Mouse (Mus musculus): ENCODE measurements around the gene Pagr1b.

Gene Pagr1b

GRCm38 (mm10) chr7:127019306-127019960, 3.1 kb upstream of the Pagr1b start:
- DNase-seq (ENCODE audit: low spot score) = no peak

DNA sequence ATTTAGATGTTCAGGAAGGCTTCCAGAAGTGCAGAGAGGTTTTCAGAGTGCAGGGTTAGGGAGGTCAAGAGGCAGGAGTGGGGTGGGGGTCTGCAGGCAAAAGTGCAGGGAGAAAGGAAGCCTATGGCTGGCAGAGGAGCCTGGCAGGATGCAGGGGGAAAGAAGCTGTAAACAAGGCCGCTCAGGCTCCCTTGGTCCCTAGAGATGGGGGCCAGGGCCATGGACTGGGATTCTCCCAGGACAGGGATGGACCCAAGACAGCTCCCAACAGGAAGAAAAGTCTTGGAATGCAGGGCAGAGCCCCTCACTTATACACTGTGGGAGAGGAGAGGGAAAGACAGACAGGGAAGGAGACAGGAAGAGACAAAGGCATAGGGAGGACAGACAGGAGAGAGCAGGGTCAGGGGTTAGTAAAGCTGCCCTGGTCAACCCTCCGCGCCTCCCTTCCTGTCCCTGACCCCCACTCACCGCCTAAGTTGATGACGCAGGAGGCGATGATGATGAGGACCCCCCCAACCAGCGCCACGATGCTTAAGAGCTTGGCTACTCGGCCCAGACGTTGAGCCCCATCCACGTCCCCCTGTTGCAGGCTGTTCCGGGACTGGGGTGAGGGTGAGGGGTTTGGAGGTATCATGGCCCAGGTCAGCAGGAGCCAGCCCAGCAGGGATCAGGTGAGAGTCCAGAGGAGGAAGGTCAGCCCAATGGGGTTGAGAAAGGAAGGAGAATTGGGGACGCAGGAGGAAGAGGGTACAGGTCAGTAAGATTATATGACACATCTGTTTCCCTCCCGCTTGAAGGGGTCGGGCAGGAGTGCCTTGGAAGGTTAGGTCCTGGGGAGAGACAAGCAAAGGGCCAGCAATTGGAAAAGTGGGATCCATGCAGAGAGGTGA, 2.4 kb upstream of the Pagr1b start:
- DNase-seq (ENCODE audit: low spot score) = no peak

GRCm38 (mm10) chr7:127017950-127018345, 1.7 kb upstream of the Pagr1b start:
- no peak for DNase-seq (ENCODE audit: low spot score)

- peak; percentile 100 for DNase-seq (ENCODE audit: low spot score)
Measured at GRCm38 (mm10) chr7:127016971-127017949, 976 bp upstream of the Pagr1b start, which contains the start of gene Pagr1a. Gene Pagr1a, minus strand, starts transcription at chr7:127017352.

DNA sequence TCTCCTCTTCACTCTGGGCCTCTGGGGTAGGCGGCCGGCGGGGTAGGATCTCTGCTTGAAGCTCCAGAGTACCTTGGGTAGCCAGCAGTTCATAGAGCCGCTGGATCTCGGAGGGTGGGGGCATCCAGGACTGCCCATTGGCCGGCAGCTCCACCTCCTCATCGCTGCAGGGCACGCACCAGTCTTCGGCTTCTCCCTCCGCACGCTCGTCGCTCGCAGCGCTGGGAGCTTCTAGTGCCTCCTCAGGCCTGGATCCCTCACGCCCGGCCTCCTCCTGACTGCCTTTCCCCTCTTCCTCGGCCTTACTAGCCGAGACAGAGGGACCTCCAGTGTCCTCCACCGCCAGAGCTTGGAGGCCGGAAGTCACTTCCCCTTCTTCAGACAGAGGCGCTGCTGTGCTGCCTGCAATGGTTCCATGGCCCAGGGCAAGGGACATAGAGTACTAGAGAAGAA, 228 bp upstream of the Pagr1b start:
- peak; percentile 72 for DNase-seq (ENCODE audit: low spot score)

DNA sequence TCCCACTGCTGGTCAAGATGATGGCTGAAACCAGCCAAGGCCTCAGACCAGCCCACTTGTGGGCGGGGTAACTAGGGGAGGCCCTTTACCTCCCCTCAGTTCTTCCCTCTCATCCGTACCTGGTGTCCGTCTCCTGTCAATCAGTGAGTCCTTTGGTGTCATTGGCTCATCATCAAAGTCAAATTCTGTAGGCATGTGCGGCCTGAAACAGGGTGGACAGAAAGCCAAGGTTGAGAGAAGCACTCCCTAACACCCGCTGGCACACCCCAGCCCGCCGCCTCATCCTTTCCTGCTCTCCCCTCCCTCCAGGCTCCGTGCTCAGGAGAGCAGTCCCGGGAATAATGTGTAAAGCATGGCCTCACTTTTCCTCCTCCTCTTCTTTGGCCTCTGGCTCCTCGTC, 203 bp downstream of the Pagr1b start:
- peak; percentile 75 for DNase-seq (ENCODE audit: low spot score)

DNA sequence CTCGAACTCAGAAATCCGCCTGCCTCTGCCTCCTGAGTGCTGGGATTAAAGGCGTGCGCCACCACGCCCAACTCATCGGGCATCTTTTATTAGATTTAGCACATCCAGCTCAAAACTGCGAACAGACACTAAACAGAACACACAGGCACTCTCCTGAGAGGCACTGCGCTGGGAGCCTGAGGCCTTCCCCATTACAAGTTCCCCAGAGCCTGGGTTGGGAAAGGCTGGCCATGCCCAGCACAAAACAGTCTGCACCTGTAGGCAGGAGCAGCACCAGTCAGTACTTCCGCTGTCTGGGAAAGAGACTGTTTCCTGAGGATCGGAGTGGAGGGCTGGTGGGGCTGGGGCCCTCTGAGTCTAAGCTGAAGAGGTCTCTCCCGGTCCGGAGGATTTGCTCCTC, 1.3 kb downstream of the Pagr1b start:
- no peak for DNase-seq (ENCODE audit: low spot score)

DNA sequence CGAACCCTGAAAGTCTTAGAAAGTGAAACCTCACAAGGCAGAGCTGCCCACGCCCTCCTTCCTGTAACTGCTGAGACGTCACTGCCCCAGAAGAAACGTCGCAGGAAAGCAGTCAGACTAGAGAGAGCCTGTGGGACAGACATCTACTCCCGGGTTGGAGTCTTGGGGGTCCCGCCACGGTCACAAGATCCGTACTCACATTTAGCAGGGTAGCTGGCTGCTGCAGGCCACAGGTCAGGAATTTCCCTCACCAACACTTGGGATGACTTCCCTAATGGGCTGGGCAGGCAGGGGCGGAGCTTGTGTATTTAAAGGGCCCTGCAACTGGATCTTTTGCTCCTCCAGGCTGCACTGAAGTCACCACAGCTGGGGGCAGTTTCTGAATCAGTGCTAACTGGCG, 2.0 kb downstream of the Pagr1b start, which contains the start of gene Mvp:
Gene Mvp, minus strand, starts transcription at position 302 of the 400 bp plus-strand sequence.
- DNase-seq (ENCODE audit: low spot score) = peak; percentile 69

- no peak for DNase-seq (ENCODE audit: low spot score)
Measured at GRCm38 (mm10) chr7:127013385-127013784, 2.9 kb downstream of the Pagr1b start.

DNA sequence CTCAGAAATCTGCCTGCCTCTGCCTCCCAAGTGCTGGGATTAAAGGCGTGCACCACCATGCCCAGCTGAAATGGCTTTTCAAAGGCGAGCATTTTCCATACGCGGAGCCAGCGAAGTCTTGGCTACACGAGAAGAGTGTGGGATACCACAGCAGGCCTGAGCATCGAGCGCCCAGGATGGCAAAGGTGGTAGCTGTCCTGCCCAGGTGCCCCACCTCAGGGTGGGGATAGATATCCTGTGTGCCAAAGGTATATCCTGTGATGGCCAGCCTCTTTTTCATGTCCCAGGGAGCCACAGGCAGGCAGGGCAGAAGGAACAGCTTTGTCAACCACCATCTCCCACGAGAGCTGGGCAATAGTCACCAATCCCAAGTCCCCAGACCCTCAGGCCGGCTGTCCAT, 3.4 kb downstream of the Pagr1b start:
- DNase-seq (ENCODE audit: low spot score) = no peak

- no peak for DNase-seq (ENCODE audit: low spot score)
Measured at GRCm38 (mm10) chr7:127012374-127012773, 3.9 kb downstream of the Pagr1b start.

DNA sequence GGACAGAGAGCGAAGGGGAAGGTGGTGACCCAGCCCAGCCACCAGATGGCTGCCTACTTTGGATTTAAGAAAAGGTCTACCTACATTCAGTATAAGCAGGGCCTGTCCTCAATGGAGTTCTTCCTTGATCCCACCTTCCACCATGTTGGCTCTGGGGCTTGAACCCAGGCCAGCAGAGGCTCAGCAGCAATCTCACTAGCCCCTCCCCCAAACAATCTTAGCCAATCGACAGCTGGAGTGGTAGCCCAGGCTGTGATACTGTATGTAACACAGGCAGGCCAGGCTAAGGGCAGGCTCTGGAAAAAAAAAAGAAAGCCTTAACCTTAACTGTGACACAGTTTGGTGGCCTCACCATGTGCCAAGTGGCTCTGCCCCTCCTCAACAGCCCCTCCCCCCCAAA, 4.6 kb downstream of the Pagr1b start:
- DNase-seq (ENCODE audit: low spot score) = no peak

GRCm38 (mm10) chr7:127011051-127011450, 5.2 kb downstream of the Pagr1b start:
- no peak for DNase-seq (ENCODE audit: low spot score)

- DNase-seq (ENCODE audit: low spot score) = no peak
Measured at GRCm38 (mm10) chr7:127009307-127010085, 6.8 kb downstream of the Pagr1b start.

- DNase-seq (ENCODE audit: low spot score) = no peak
Measured at GRCm38 (mm10) chr7:127008239-127009019, 7.9 kb downstream of the Pagr1b start.

DNA sequence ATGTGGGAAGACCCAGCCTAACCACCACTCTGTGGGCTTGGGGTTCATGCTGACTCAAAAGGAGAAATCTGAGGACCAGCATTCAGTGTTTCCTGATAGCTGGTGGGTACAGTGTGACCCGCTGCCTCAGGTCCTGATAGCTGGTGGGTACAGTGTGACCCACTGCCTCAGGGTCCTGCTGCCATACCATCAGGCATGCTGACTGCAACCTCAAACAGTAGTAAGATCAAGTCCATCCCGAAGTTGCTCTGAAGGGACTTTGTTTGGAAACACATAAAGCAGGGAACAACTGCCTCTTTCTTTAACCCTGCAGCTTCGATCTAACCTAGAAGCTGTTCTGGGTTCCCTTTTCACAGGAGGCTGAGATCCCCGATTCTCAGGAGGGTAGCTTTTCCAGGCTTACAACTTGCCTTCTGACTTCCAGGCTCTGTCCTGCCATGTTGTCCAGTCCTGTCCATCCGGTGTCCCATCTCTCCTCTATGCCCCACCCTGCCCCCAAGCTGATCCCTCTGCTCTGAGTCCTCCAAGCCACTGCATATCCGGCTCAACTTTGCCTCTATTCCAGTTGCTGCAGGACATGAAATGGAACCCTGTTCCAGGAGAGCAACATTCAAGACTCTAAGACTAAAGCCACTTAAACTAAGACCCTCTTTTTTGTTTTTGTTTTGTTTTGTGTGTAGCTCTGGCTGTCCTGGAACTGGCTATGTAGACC, 8.8 kb downstream of the Pagr1b start:
- no peak for DNase-seq (ENCODE audit: low spot score)

DNA sequence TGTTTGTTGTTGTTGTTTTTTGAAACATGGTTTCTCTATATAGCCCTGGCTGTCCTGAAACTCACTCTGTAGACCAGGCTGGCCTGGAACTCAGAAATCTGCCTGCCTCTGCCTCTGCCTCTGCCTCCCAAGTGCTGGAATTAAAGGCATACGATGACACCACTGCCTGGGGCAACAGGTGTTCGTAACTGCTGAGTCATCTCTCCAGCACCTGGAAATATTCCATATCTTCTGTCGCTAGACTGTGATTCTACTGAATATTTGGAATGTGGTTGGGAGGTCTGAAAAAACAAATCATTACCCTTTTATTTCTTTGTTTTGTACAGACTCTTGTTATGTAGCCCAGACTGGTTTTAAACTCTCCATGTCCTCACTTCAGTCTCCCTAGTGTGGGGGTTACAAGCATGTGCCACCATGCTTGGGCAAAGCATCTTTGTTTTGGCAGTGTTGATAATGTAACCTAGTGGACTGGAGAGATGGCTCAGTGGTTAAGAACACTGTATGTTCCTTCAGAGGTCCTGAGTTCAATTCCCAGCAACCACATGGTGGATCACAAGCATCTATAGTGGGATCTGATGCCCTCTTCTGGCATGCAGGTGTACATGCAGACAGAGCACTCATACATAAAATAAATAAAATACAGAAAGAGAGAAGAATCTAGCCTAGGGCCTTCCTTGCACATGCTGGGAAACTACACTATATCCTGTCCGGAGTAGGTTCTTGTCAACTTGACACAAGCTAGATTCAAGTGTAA, 12.0 kb downstream of the Pagr1b start:
- DNase-seq (ENCODE audit: low spot score) = no peak

GRCm38 (mm10) chr7:127003620-127004019, 12.7 kb downstream of the Pagr1b start:
- no peak for DNase-seq (ENCODE audit: low spot score)

DNA sequence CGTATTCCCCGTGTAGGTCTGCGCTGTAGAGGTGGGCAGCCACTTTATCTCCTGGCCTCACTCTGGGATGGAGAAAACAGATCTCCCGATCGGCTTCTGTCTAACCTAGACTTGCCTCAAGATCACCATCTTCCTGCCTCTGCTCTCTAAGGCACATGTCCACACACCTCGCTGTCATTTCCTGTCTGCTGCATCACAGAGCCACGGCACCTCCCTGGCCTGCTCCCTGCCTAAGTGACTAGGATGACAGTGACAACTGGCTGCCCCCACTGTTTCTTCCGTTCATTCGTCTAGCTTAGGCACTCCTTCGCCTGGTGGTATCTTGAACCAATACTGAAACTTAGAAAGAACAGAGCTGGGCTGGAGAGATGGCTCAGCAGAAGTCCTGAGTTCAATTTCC, 16.7 kb downstream of the Pagr1b start:
- DNase-seq (ENCODE audit: low spot score) = no peak
